Mouse (Mus musculus) right cerebral cortex, adult 2 months (tissue): ENCODE measurements around the gene Gm3317.
"Not testable (repeated sequence)": the region's sequence is repeated elsewhere in the genome, so short reads cannot be mapped to it uniquely, and the experiment has no call there.

ENCODE experiments used
- DNase-seq, 2 experiments: peaks; one replicate each; pipeline ENCODE4 v3.0.0; 2021 to 2022; ENCODE audit warnings: low spot score in 2 of 2

Gene Gm3317

GRCm38 (mm10) chr14:5164235-5164634 lies at the start of gene Gm3317:
Gm3317 (plus strand) TSS chr14:5164535.
- not testable (repeated sequence) for DNase-seq

GRCm38 (mm10) chr14:5131219-5131618 lies 33.1 kb upstream of the Gm3317 start, which contains the start of gene Gm8279:
Gm8279 (plus strand) TSS chr14:5131519.
- DNase-seq = not testable (repeated sequence)

- DNase-seq = not testable (repeated sequence)
Measured at GRCm38 (mm10) chr14:5185493-5185892, 21.2 kb downstream of the Gm3317 start, which contains the start of gene Gm8271. Gm8271 (plus strand) TSS chr14:5185793.
